Mouse (Mus musculus): ENCODE results near the gene Lcp2.

DNA sequence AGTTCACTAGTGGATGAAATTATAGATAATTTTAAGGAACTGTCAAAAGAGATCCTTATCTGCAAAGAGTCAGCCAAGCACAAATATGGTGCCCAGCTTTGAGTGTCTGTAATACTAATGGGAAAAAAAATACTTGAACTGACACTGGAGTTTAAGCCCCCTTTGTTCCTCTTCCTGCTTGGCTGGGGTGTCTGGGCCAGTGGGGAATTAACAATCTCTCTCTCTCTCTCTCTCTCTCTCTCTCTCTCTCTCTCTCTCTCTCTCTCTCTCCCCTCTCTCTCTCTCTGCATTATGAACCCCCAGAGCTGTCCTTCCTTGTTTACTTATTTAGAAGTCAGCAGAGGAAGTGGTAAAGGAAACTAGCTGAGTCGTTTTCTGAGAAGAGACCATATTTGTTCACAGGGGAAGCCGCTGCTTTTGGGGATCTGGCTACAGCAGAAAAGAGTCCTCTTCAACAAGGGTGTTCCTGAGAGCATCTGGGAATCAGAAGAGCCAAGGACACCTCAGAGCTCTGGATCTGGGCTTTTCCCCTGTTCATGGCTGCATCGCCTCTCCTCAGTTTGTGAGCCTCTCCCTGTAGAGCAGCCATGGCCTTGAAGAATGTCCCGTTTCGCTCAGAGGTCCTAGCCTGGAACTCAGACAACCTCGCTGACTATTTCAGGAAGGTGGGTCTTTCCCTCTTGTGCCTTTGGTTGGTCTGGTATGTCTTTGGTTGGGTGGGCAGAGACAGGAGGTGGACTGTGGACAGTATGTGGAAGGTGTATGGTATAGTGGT, at the start of gene Lcp2:
- TF ChIP-seq POLR2A (IDR thresholded peaks at IDR 0.05; ENCODE audit: borderline replicate concordance, low read depth, low read length) (no peak), CTCF (IDR thresholded peaks at IDR 0.05; ENCODE audit: low read depth, low read length) (no peak)

All from bone marrow macrophage, adult 2 months (primary cell).